Mouse (Mus musculus) kidney, embryonic 15.5 days (tissue): ENCODE results near the gene Plekhg3. TPM values are rescaled to one million over a fixed set of nuclear protein-coding genes. Genes with fewer than 3 reads are reported as not detected.

Experiments
- ATAC-seq: fragments of 200-750 bp; cut with Nextera tagmentation; replicated peaks from 2 replicates; pipeline ENCODE4 v1.8.0; 2017; ENCODE audit warnings: moderate TSS enrichment; ENCODE audit not compliant: low FRiP score
- H3K27ac ChIP-seq: fragments of 300-500 bp; sonication (generic); 2 replicates; pipeline ENCODE4 v1.5.1; 2015; ENCODE audit warnings: mild to moderate bottlenecking, inconsistent platforms
- H3K27me3 ChIP-seq: fragments of 300-500 bp; sonication (generic); 2 replicates; pipeline ENCODE4 v1.6.1; 2015; ENCODE audit warnings: inconsistent platforms
- H3K36me3 ChIP-seq: fragments of 300-500 bp; sonication (generic); 2 replicates; pipeline ENCODE4 v1.6.1; 2015; ENCODE audit warnings: inconsistent platforms
- H3K4me1 ChIP-seq: fragments of 300-500 bp; sonication (generic); 2 replicates; pipeline ENCODE4 v1.6.1; 2015; ENCODE audit warnings: inconsistent platforms
- H3K4me2 ChIP-seq: fragments of 300-500 bp; sonication (generic); 2 replicates; pipeline ENCODE4 v1.6.1; 2015; ENCODE audit warnings: moderate library complexity, mild to moderate bottlenecking, inconsistent platforms
- H3K4me3 ChIP-seq: fragments of 300-500 bp; sonication (generic); replicated peaks from 2 replicates; pipeline ENCODE4 v1.5.1; 2015; ENCODE audit warnings: mild to moderate bottlenecking, inconsistent platforms
- H3K9ac ChIP-seq: fragments of 300-500 bp; sonication (generic); 2 replicates; pipeline ENCODE4 v1.6.1; 2015; ENCODE audit warnings: mild to moderate bottlenecking, inconsistent platforms
- H3K9me3 ChIP-seq: fragments of 300-500 bp; sonication (generic); replicated peaks from 2 replicates; pipeline ENCODE4 v1.6.1; 2016; ENCODE audit warnings: inconsistent platforms
- WGBS: fragments of 180-500 bp; shearing (Covaris S2); methylation state at CpG from one replicate; pipeline ENCODE4 v1.1.7; 2015; ENCODE audit warnings: mixed read lengths; 5-methylcytosine and 5-hydroxymethylcytosine counted together
- polyA plus RNA-seq: library from polyadenylated mRNA; unstranded; fragments of >200 nt; fragmentation: Nextera tagmentation; extraction: Ambion mirVana; gene quantifications from 2 replicates; pipeline ENCODE4 v1.2.1, GENCODE M21; 2015

Gene Plekhg3
- polyA plus RNA-seq, 1 experiment from 2014 or later, result 18.2 TPM

GRCm38 (mm10) chr12:76593254-76593653 lies 62.6 kb downstream of the Plekhg3 start:
- Histone ChIP-seq H3K4me2 (no peak overlapping the region), H3K4me1 (peaks cover 36% of the 10 kb centered on the region), H3K9ac (no peak overlapping the region), H3K4me3 (no peak overlapping the region), H3K27ac (no peak overlapping the region), H3K27me3 (peaks cover 15% of the 10 kb centered on the region), H3K9me3 (no peaks in the 10 kb centered on the region), H3K36me3 (no peaks in the 10 kb centered on the region)
- 90% methylated on average over 6 of the region's 6 CpGs for WGBS
- ATAC-seq, result no peak

GRCm38 (mm10) chr12:76593839-76594322 lies 63.2 kb downstream of the Plekhg3 start:
- ATAC-seq, result peak; percentile 63; the same call in 1 of the 2 replicates
- H3K4me1 ChIP-seq, result peaks cover 39% of the 10 kb centered on the region
- H3K36me3 ChIP-seq, result no peaks in the 10 kb centered on the region
- H3K9ac ChIP-seq, result no peak overlapping the region
- no peak overlapping the region; the same call in 1 of the 2 replicates for H3K4me2 ChIP-seq
- no peaks in the 10 kb centered on the region for H3K9me3 ChIP-seq
- H3K27me3 ChIP-seq, result peaks cover 15% of the 10 kb centered on the region
- H3K27ac ChIP-seq, result no peak overlapping the region
- WGBS, result 24% methylated on average over 7 of the region's 7 CpGs
- no peak overlapping the region for H3K4me3 ChIP-seq

- H3K36me3 ChIP-seq, result no peaks in the 10 kb centered on the region
- no peak overlapping the region for H3K4me3 ChIP-seq
- WGBS, result 67% methylated on average over 3 of the region's 3 CpGs
- peaks cover 33% of the 10 kb centered on the region for H3K4me1 ChIP-seq
- H3K9ac ChIP-seq, result no peak overlapping the region
- ATAC-seq, result no peak
- H3K9me3 ChIP-seq, result no peaks in the 10 kb centered on the region
- H3K27ac ChIP-seq, result no peak overlapping the region
- peaks cover 15% of the 10 kb centered on the region for H3K27me3 ChIP-seq
- no peak overlapping the region for H3K4me2 ChIP-seq
These were observed 63.9 kb downstream of the Plekhg3 start for GRCm38 (mm10) chr12:76594556-76594955.

- no peak overlapping the region for H3K27ac ChIP-seq
- ATAC-seq, result no peak
- 86% methylated on average over 2 of the region's 2 CpGs for WGBS
- peaks cover 23% of the 10 kb centered on the region for H3K4me1 ChIP-seq
- H3K9ac ChIP-seq, result no peak overlapping the region
- H3K9me3 ChIP-seq, result no peaks in the 10 kb centered on the region
- no peaks in the 10 kb centered on the region for H3K36me3 ChIP-seq
- peaks cover 15% of the 10 kb centered on the region for H3K27me3 ChIP-seq
- no peak overlapping the region for H3K4me2 ChIP-seq
- H3K4me3 ChIP-seq, result no peak overlapping the region
These were observed 65.1 kb downstream of the Plekhg3 start for GRCm38 (mm10) chr12:76595830-76596229.

GRCm38 (mm10) chr12:76596292-76597023 lies 65.8 kb downstream of the Plekhg3 start:
- H3K4me2 ChIP-seq, result no peak overlapping the region
- H3K27me3 ChIP-seq, result peaks cover 15% of the 10 kb centered on the region
- no peak; the same call in 1 of the 2 replicates for ATAC-seq
- peaks cover 23% of the 10 kb centered on the region for H3K4me1 ChIP-seq
- no peaks in the 10 kb centered on the region for H3K9me3 ChIP-seq
- no peak overlapping the region for H3K4me3 ChIP-seq
- no peak overlapping the region for H3K27ac ChIP-seq
- H3K9ac ChIP-seq, result no peak overlapping the region
- 59% methylated on average over 15 of the region's 15 CpGs for WGBS
- no peaks in the 10 kb centered on the region for H3K36me3 ChIP-seq

GRCm38 (mm10) chr12:76597577-76598100 lies 66.9 kb downstream of the Plekhg3 start:
- Histone ChIP-seq H3K27me3 (peaks cover 15% of the 10 kb centered on the region), H3K4me2 (no peak overlapping the region), H3K36me3 (no peaks in the 10 kb centered on the region), H3K4me1 (peaks cover 23% of the 10 kb centered on the region), H3K4me3 (no peak overlapping the region), H3K9me3 (no peaks in the 10 kb centered on the region), H3K9ac (no peak overlapping the region), H3K27ac (no peak overlapping the region)
- ATAC-seq, result no peak
- WGBS, result 71% methylated on average over 15 of the region's 15 CpGs

GRCm38 (mm10) chr12:76598196-76598928 lies 67.7 kb downstream of the Plekhg3 start:
- ATAC-seq, result no peak
- WGBS, result 73% methylated on average over 24 of the region's 24 CpGs

GRCm38 (mm10) chr12:76603779-76604178 lies 73.1 kb downstream of the Plekhg3 start:
- Histone ChIP-seq H3K27me3 (0 out of 2 replicates have a peak, but pooled peaks cover 4% of the 10 kb centered on the region), H3K9me3 (no peaks in the 10 kb centered on the region), H3K4me1 (no peaks in the 10 kb centered on the region; the same call in 1 of the 2 replicates), H3K36me3 (no peaks in the 10 kb centered on the region), H3K4me2 (no peak overlapping the region), H3K4me3 (no peak overlapping the region), H3K27ac (no peak overlapping the region), H3K9ac (no peak overlapping the region)
- no peak for ATAC-seq
- WGBS, result 78% methylated on average over 9 of the region's 9 CpGs

More at GRCm38 (mm10) chr12:76598196-76598928, 67.7 kb downstream of the Plekhg3 start:
- H3K9ac ChIP-seq, result no peak overlapping the region
- H3K36me3 ChIP-seq, result no peaks in the 10 kb centered on the region
- no peak overlapping the region for H3K4me3 ChIP-seq
- peaks cover 11% of the 10 kb centered on the region for H3K27me3 ChIP-seq
- peaks cover 23% of the 10 kb centered on the region for H3K4me1 ChIP-seq
- no peak overlapping the region for H3K27ac ChIP-seq
- H3K4me2 ChIP-seq, result no peak overlapping the region
- H3K9me3 ChIP-seq, result no peaks in the 10 kb centered on the region

GRCm38 (mm10) chr12:76604546-76604945 lies 73.9 kb downstream of the Plekhg3 start:
- WGBS, result 71% methylated on average over 4 of the region's 4 CpGs
- no peaks in the 10 kb centered on the region; the same call in 1 of the 2 replicates for H3K4me1 ChIP-seq
- no peak overlapping the region for H3K27ac ChIP-seq
- no peaks in the 10 kb centered on the region for H3K9me3 ChIP-seq
- no peaks in the 10 kb centered on the region for H3K36me3 ChIP-seq
- no peak for ATAC-seq
- H3K4me2 ChIP-seq, result no peak overlapping the region
- H3K9ac ChIP-seq, result no peak overlapping the region
- H3K4me3 ChIP-seq, result no peak overlapping the region
- 0 out of 2 replicates have a peak, but pooled peaks cover 4% of the 10 kb centered on the region for H3K27me3 ChIP-seq

GRCm38 (mm10) chr12:76605837-76606236 lies 75.1 kb downstream of the Plekhg3 start:
- Histone ChIP-seq H3K4me2 (no peak overlapping the region), H3K27me3 (0 out of 2 replicates have a peak, but pooled peaks cover 4% of the 10 kb centered on the region), H3K9me3 (no peaks in the 10 kb centered on the region), H3K27ac (no peak overlapping the region), H3K4me1 (no peaks in the 10 kb centered on the region), H3K4me3 (no peak overlapping the region), H3K36me3 (no peaks in the 10 kb centered on the region), H3K9ac (no peak overlapping the region)
- ATAC-seq, result no peak
- 72% methylated on average over 3 of the region's 3 CpGs for WGBS

- 82% methylated on average over 11 of the region's 11 CpGs for WGBS
- H3K36me3 ChIP-seq, result no peaks in the 10 kb centered on the region
- H3K4me3 ChIP-seq, result no peak overlapping the region
- no peak overlapping the region for H3K4me2 ChIP-seq
- no peaks in the 10 kb centered on the region for H3K9me3 ChIP-seq
- no peak overlapping the region for H3K9ac ChIP-seq
- ATAC-seq, result no peak
- no peak overlapping the region for H3K27ac ChIP-seq
- 0 out of 2 replicates have a peak, but pooled peaks cover 4% of the 10 kb centered on the region for H3K27me3 ChIP-seq
- no peaks in the 10 kb centered on the region for H3K4me1 ChIP-seq
These were observed 77.5 kb downstream of the Plekhg3 start for GRCm38 (mm10) chr12:76608241-76608640.
